Mouse (Mus musculus): ENCODE results near the gene Mylk2.
A peak's percentile ranks its signal among the peaks of the same experiment; 100 is the strongest.

Mylk2 gene

DNA sequence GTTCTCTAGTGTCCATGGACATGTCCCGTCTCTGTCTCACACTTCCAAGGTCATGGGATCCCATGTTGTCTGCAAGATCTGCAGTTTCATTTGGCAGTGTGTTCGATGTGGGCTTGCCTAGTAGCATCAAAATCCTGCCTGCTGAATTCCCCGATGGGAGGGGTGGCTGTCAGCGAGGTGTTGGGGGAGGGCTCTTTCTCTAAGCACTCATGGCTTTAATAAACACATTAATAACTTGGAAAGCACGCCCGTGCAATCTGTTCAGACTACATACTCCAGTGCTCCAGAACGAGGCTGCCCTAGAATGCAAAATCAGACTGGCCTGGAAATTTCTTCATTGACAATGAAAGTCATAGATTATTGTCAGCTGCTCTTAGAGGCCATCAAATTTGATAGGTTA lies 35.9 kb downstream of the Mylk2 start:
- peak; percentile 56 for DNase-seq

DNA sequence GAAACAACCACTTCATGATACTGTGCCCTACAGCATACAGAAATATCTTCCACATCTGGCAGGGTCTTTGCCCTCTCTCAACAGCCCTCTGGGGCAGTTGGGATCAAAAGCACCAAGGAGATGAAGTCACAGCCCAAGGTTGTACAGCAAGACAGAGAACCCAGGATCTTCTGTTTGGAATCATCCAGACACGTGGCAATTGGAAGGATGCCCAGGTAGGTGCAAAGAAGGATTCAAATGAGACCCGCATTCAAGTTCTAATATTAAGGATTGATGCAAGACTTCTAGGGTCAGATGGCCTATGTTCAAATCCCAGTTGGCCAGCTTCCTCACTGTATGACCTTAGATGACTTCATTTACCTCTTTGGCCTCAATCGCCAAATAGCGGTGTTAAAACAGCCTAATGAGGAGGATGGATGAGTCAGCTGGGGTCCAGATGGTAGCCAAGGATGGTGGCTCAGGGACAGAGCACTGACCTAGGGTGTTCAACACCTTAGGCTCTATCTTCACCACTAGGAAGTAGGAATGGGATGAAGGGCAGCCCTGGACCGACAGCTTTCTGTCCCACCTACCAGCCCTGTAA lies 37.4 kb downstream of the Mylk2 start:
- no peak for DNase-seq

DNA sequence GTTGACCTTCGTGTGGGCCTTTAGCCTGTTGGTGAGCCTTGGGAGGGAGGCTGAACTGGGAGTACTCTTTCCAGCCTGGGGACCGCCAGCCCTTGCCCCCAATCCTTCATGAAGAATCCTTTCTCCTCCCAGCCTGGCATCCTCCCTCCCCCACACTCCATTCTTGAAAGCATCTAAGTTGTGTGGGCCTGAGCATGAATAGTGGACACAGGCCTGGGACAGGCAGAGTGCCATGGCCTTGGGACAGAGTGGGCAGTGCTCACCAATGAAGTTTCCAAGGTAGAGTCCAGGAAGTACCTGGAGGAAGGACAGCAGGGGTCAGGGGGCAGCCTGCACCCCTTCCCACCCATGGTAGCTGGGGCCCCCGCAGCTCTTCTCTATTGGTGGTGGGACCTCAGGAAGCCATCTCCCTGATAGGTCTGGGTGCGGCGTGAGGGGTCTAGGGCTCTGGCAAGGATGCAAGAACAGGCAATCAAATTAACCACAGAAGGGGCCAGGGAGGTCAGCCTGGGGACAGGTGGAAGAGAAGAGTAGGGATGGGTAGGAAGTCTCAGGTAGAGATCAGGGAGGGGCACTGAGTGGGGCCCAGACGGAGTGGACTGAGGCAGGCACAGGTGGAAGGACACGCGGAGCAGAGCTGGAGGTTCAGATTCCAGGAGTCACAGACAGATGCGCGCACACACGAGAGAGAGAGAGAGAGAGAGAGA lies 39.4 kb downstream of the Mylk2 start:
- DNase-seq = peak; percentile 47

DNA sequence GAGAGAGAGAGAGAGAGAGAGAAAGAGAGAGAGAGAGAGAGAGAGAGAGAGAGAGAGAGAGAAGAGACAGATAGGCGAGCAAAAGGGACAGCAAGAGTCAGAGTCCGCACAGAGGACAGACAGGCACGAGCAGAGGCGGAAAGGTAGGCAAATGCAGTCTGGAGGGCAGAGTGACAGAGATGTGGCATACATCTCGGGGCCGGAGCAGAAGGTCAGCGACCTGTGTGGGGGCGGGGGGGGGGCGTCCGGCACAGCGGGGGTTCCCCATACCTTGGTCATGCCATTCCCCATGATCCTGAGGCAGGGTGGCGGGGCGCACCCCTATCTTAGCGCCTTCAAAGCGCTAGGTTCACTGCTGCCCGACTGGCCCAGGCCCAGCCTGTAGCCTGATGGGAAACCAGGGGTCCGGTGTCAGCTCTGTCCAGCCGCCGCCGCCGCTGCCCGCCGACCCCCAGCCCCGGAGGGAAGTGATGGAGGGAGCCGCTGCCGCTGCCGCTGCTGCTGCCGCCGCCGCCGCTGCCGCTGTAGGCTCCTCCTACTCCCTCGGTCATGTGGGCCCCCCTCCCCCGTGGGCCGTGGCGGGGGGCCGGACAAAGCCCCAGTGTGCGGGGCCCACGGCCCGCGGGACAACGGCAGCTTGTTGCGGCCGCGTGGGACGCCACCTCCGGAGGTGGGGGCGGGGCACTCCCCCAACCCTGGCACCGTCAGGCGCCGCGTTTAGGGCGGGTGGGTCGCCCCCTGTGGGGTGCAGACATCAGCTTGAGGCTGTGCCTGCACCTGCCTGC lies 40.1 kb downstream of the Mylk2 start, which contains the start of gene Dusp15:
Dusp15 (minus strand) TSS at position 634 of the 785 bp plus-strand sequence.
- DNase-seq = peak; percentile 68

DNA sequence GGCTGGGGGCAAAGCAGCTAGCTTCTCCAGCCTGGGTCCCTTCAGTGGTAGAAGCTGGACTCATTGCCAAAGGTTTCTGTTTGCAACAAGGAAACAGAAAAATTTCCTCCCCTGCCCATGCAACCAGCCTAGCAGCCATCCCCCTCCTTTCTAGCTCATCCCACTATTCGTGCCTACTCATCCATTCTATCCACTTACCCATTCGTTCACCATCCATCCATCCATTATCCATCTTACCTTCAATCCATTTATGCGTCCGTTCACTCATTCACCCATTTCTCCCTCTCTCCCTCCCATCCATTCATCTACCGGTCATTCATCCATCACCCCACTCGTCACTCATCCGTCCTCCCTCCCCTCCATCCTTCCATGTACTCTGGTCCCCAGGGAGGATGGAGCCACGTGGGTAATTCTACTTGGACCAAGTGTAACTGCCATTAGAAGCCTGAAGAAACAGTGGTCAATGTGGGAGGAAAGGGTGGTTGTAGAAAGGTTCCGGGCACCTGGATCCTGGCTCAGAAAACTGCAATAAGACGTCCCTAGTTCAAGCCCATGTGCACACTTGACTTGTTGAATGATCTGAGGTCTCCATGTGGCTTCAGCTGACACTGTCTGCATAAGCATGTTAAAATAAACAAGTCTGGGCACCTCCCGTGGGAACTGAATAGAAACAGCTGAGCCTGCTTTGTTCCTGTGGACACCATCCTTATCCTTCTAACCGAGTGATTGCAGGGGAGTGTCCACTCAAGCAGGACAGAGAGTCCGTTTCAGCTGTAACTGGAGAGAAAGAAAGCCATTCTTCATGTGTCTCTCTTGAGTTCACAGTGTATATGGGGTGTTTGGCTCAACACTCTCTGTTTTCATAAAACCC lies 40.9 kb downstream of the Mylk2 start:
- DNase-seq = no peak

DNA sequence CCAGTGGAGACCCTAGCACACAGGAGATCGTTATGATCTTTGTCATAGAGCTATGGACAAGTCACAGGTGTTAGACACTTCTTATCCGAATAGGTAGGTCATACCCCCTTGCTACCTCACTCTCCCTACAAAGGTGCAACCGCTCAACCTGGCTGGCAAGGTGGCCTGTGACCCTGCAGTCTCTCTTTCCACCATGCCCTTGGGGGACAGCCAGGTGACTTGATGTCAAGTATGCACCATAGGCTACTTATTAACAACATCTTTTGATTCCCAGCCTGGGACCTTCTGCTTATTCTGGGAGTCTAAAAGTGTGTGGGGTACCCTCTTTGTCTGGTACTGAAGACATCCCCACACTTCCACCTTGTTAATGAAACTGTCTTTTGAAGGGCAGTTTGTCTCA lies 47.0 kb downstream of the Mylk2 start:
- no peak for DNase-seq

DNA sequence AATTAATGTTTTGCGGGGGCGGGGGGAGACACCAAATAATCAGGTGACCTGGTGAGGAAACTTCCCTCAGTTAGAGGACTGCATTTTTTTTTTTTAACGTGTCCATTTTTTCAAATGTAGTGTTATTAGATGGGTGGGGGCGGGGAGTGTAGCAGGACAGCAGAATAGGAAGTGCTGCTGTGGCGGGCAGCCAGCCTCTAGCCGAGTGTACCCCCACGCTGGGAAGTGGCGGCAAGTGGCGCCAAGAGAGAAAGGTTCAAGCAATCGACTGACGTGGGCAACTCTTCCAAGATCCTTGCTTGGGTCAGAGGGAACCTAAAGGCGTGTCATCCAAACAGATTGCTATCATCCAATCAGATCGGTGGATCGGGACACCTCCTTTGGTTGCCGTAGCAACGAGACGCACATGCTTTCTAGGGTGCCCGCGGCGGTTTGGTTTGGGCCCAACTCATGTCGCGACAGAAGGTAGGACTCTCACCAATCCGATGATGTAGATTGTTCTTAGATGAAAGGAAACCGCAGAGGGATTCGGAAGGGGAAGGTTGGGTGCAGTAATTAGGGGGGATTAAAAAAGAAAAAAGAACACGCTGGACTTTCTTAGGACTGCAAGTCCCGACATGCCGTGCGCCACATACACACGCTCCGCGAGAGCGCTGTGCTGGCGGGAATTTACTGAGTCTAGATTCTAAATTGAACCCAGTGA lies 51.1 kb downstream of the Mylk2 start, which contains the start of gene Ttll9:
Ttll9 (plus strand) TSS at position 395 of the 703 bp plus-strand sequence.
- DNase-seq = peak; percentile 85

DNA sequence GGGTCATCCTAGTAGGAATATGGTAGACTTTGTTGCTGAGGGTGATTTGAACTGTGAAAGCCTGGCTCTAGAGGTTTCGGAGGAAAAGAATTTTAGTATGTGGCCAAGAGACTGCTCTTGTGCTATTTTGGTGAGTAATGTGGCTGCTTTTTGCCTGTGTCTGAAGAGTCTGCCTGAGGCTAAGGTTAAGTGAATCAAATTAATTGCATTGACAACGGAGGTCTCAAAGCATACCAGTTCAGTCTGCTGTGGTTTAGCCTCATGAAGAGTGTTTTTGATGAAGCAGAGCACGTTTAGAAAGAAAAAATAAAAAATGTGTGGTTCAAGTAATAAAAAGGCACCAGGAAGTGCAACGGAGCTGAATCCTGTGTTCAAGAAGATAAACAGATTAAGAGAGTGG lies 54.4 kb downstream of the Mylk2 start:
- DNase-seq = no peak

Data from cerebellum, adult 9-11 months (tissue).